Mouse (Mus musculus): ENCODE measurements around the gene Ppp1r21. TPM values are rescaled to one million over a fixed set of nuclear protein-coding genes. Genes with fewer than 3 reads are reported as not detected.

Gene Ppp1r21
- total and polyA plus RNA-seq, 3 experiments: 11.1 to 16.2 TPM; not detected in 1

DNA sequence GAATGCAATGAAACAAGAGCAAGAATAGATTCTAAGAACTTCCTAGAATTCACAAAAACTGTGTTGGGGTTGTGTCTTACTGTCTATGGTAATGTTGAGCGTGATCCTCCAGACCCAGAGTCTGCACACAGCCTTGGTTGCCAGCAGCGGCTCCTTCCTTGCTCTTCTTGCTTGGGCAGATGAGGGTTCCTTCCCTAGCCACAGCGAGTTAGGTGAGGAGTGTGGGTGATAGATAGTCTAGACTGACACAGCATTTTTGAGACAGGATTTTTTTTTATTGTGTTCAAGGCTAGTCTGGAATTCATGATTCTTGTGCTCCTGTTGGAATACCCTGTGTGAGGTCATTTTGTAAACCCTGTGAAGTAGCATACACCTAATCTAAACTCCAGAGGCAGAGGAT lies 48.3 kb upstream of the Ppp1r21 start (continued):
- no peak for TF ChIP-seq ZC3H11A (IDR thresholded peaks at IDR 0.05; ENCODE audit: low read depth, low read length)
- TF ChIP-seq POLR2AphosphoS5 (IDR thresholded peaks at IDR 0.05; ENCODE audit: borderline replicate concordance, low read depth, low read length): no peak
- no peak for TF ChIP-seq ZMIZ1 (IDR thresholded peaks at IDR 0.05; ENCODE audit: low read depth, low read length)
- no peak for TF ChIP-seq MEF2A (IDR thresholded peaks at IDR 0.05; ENCODE audit: extremely low read depth, insufficient replicate concordance, low read depth, low read length, poor library complexity, severe bottlenecking)
- no peak for TF ChIP-seq HCFC1 (IDR thresholded peaks at IDR 0.05; ENCODE audit: low read depth, low read length)

DNA sequence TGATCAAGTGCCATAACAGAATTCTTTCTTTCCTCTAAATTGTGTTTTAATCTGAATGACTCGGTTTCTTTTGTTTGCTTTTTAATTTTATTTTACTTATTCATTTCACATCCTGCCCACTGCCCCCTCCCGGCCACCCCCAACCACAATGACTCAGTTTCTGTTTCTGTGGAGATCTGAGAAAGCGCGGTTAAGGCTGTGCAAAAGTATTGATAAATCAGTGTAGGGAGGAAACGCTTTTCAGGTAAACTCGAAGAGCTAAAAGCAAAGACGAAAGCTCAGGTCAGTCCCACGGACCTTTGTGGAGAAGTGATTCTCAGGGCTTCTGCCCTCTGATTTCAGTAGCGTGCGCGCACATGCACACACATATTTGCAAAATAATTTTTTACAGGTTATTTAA lies 45.4 kb upstream of the Ppp1r21 start:
- H3K4me1 ChIP-seq (ENCODE audit: control insufficient read depth in 1 of 2, insufficient read depth in 2 of 2, low read length in 2 of 2): peaks cover 21 to 23% of the 10 kb centered on the region in 2 experiments
- no peak overlapping the region for H3K27ac ChIP-seq (ENCODE audit: control insufficient read depth, low read depth, low read length)
- peaks cover 4% of the 10 kb centered on the region for H3K79me2 ChIP-seq (ENCODE audit: control insufficient read depth, insufficient read depth, low read length, poor library complexity)
- no peaks in the 10 kb centered on the region for H3K27me3 ChIP-seq (ENCODE audit: control insufficient read depth in 1 of 2, insufficient read depth in 2 of 2, low read length in 2 of 2)
- no peaks in the 10 kb centered on the region for H3K9me3 ChIP-seq (replicated peaks; ENCODE audit: insufficient read depth, low read length)
- H3K9ac ChIP-seq (ENCODE audit: control insufficient read depth, low read depth, low read length, poor library complexity, severe bottlenecking): no peak overlapping the region
- no peak for TF ChIP-seq UBTF (IDR thresholded peaks at IDR 0.05; ENCODE audit: borderline replicate concordance, insufficient read depth, low read depth, low read length)
- TF ChIP-seq MYC (IDR thresholded peaks at IDR 0.05; ENCODE audit: low read depth, low read length): no peak
- no peak for TF ChIP-seq USF2 (IDR thresholded peaks at IDR 0.05; ENCODE audit: borderline replicate concordance in 1 of 2, insufficient read depth in 1 of 2, low read depth in 1 of 2, low read length in 2 of 2)
- H3K4me3 ChIP-seq (ENCODE audit: control insufficient read depth in 1 of 2, insufficient read depth in 1 of 2, low read depth in 2 of 2, low read length in 2 of 2): no peak overlapping the region
- no peak for DNase-seq (ENCODE audit: low read depth, low spot score)
- H3K36me3 ChIP-seq (ENCODE audit: control insufficient read depth in 1 of 2, insufficient read depth in 2 of 2, low read length in 2 of 2): peaks cover 9 to 26% of the 10 kb centered on the region in 2 experiments

DNA sequence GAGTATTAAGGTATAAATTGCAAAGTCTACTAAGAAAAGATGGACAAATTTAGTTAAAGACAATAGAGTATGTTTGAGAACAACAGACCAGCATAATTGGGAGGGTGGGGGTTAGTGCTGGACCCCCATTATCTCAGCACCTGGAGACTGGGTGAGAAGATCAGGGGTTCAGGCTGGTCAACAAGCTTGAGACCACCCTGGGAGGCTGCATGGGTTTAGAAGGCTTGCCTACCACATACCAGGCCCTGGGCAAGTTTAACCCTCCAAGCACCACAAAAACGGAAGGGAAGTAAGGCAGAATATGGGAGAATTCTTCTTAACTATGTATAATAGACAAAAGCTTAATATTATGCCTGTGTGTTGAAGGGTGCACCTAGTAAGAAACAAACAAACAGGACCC lies 45.0 kb upstream of the Ppp1r21 start:
- DNase-seq (ENCODE audit: low read depth, low spot score): no peak
- Histone ChIP-seq H3K9me3 (replicated peaks; ENCODE audit: insufficient read depth, low read length) (no peaks in the 10 kb centered on the region), H3K27ac (ENCODE audit: control insufficient read depth, low read depth, low read length) (no peak overlapping the region), H3K27me3 (ENCODE audit: control insufficient read depth in 1 of 2, insufficient read depth in 2 of 2, low read length in 2 of 2) (no peaks in the 10 kb centered on the region), H3K79me2 (ENCODE audit: control insufficient read depth, insufficient read depth, low read length, poor library complexity) (peaks cover 4% of the 10 kb centered on the region), H3K4me3 (ENCODE audit: control insufficient read depth in 1 of 2, insufficient read depth in 1 of 2, low read depth in 2 of 2, low read length in 2 of 2) (no peak overlapping the region), H3K36me3 (ENCODE audit: control insufficient read depth in 1 of 2, insufficient read depth in 2 of 2, low read length in 2 of 2) (peaks cover 9 to 22% of the 10 kb centered on the region in 2 experiments), H3K9ac (ENCODE audit: control insufficient read depth, low read depth, low read length, poor library complexity, severe bottlenecking) (no peak overlapping the region), H3K4me1 (ENCODE audit: control insufficient read depth in 1 of 2, insufficient read depth in 2 of 2, low read length in 2 of 2) (peaks cover 17 to 19% of the 10 kb centered on the region in 2 experiments)
- TF ChIP-seq JUND (IDR thresholded peaks at IDR 0.05; ENCODE audit: low read depth, low read length): no peak
- TF ChIP-seq MYB (IDR thresholded peaks at IDR 0.05; ENCODE audit: low read depth, low read length): no peak
- TF ChIP-seq POLR2AphosphoS2 (IDR thresholded peaks at IDR 0.05; ENCODE audit: low read length): no peak
- TF ChIP-seq SMC3 (IDR thresholded peaks at IDR 0.05; ENCODE audit: low read depth, low read length): no peak
- no peak for TF ChIP-seq E2F4 (IDR thresholded peaks at IDR 0.05; ENCODE audit: borderline replicate concordance, low read depth, low read length)
- TF ChIP-seq MEF2A (IDR thresholded peaks at IDR 0.05; ENCODE audit: extremely low read depth, insufficient replicate concordance, low read depth, low read length, poor library complexity, severe bottlenecking): no peak
- TF ChIP-seq EP300 (IDR thresholded peaks at IDR 0.05; ENCODE audit: low read depth in 1 of 2, low read length in 2 of 2): no peak
- TF ChIP-seq ETS1 (IDR thresholded peaks at IDR 0.05; ENCODE audit: low read depth, low read length): no peak
- no peak for TF ChIP-seq HCFC1 (IDR thresholded peaks at IDR 0.05; ENCODE audit: low read depth, low read length)
- no peak for TF ChIP-seq ZMIZ1 (IDR thresholded peaks at IDR 0.05; ENCODE audit: low read depth, low read length)
- TF ChIP-seq MXI1 (IDR thresholded peaks at IDR 0.05; ENCODE audit: low read depth, low read length): no peak
- no peak for TF ChIP-seq NELFE (IDR thresholded peaks at IDR 0.05; ENCODE audit: low read depth, low read length)
- no peak for TF ChIP-seq ZC3H11A (IDR thresholded peaks at IDR 0.05; ENCODE audit: low read depth, low read length)
- no peak for TF ChIP-seq MAZ (IDR thresholded peaks at IDR 0.05; ENCODE audit: low read depth, low read length)
- TF ChIP-seq ELF1 (IDR thresholded peaks at IDR 0.05; ENCODE audit: low read depth, low read length): no peak
- TF ChIP-seq MAFK (IDR thresholded peaks at IDR 0.05; ENCODE audit: borderline replicate concordance, low read depth, low read length): no peak
- no peak for TF ChIP-seq POLR2A (IDR thresholded peaks at IDR 0.05; ENCODE audit: control insufficient read depth in 1 of 2, insufficient read depth in 1 of 2, low read depth in 1 of 2, low read length in 2 of 2, poor library complexity in 1 of 2)
- TF ChIP-seq RCOR1 (IDR thresholded peaks at IDR 0.05; ENCODE audit: low read depth, low read length): no peak
- no peak for TF ChIP-seq UBTF (IDR thresholded peaks at IDR 0.05; ENCODE audit: borderline replicate concordance, insufficient read depth, low read depth, low read length)
- TF ChIP-seq MAX (IDR thresholded peaks at IDR 0.05; ENCODE audit: low read length): no peak

Data from MEL (cell line).